Mouse (Mus musculus): ENCODE measurements around the gene A430005L14Rik.
"Not testable (repeated sequence)": the region's sequence is repeated elsewhere in the genome, so short reads cannot be mapped to it uniquely, and the experiment has no call there.

A430005L14Rik gene

DNA sequence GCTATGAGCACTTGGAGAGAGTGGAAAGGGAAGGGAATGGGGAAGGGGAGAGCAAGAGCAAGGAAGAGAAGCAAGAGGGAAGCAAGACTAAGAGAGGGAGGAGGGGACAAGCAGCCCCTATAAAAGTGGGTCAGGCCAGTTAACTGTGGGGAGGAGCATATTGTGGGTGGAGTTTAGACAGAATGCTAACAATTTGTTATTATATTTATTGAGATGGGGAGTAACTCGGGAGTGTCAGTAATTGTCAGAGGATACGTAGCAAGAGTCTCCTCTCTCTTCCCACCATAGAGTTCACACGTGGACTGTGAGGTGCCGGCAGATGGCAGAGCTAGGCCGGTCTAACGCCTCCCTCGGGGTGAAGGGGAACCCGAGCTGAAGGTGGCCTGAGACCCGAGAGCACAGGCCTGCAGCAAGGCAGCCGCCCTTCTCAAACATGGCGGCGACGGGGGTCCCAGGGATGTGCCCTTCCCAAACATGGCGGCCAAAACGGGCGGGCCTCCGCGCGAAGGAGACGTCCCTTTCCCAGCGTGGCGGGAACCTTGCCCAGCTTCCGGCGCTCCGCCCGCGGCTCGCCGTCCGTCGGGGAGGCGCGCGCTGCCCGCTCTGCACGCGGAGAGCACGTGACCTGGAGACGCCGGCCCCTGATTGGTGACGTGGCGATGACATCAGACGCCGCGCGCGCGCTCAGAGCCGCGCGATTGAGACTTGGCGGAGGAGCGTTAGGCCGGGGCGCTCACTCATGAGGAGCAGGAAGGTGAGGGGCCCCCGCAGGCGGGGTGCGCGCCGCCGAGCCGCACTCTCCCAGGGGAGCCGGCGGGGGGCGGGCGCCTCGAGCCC, at the start of gene A430005L14Rik:
Gene A430005L14Rik, plus strand, starts transcription at position 669 of the 837 bp plus-strand sequence.
- peak; percentile 98 to 99 for DNase-seq

DNA sequence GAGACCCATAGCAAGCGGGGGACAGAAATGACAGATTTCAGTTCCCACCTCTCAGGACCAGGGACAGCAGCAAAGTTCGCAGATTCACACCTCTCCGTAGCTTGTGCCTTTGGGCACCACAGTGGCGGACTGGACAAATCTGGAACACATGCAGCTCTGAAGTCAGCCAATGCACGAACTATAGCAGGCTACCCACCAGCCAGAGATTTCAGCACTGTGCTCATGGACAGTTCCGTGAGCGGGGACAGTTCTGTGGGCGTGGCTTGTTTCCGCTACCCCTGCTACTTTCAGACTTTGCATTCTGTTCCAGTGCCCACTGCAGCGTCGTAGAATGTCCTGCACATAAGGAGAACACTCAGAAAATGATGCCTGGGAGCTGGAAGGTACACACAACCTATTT, 49.5 kb upstream of the A430005L14Rik start:
- DNase-seq: no peak

DNA sequence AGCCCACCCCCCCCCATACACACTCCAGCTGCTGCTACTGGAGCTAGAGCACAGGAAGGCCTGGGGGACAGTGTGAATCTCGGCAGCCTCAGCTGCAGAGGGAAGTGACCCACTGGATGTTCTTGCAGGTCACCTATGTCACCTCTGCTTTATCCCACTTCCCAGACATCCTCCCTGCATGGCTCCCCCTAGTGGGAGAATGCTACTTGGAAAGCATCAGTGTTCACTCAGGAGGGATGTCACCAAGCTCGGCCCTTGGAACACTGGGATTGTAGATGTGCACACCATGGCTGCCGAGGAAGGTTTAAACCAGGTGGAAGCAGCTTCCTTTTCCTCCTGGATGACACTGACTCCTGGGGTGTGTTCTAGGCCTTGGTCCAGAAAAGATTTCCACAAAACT, 43.4 kb upstream of the A430005L14Rik start:
- DNase-seq: no peak

DNA sequence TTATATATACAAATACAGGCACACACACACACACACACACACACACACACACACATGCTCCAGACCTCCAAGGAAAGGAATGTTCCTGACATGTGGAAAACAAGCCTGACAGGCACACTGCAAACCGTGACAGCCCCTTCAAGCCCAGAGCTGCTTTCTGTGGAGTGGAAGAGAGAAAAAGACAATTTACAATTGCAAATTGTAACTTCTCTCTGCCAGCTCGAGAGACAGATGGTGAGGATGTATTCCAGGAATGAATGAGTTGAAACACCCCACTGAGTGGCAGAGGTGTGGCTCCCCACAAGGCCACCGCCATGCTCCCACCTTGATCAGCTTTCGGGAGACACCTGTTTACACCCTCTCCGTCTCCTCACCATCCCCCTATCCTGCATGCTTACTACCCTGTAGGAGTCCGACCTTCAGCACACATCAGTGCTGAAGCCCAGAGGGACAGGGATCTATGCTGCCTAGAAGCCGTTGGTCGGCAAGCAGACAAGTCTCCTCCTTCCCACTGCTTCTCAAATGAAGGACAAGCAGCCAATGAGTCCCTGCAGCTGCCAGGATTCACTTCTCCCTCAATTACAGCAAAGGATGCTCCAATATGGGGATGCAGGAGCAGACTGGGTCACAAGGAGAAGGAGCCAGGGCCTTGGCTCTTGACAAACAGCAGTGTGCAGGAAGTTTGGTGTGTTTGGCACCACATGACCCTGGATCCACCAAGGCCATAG, 39.1 kb upstream of the A430005L14Rik start:
- DNase-seq: no peak

DNA sequence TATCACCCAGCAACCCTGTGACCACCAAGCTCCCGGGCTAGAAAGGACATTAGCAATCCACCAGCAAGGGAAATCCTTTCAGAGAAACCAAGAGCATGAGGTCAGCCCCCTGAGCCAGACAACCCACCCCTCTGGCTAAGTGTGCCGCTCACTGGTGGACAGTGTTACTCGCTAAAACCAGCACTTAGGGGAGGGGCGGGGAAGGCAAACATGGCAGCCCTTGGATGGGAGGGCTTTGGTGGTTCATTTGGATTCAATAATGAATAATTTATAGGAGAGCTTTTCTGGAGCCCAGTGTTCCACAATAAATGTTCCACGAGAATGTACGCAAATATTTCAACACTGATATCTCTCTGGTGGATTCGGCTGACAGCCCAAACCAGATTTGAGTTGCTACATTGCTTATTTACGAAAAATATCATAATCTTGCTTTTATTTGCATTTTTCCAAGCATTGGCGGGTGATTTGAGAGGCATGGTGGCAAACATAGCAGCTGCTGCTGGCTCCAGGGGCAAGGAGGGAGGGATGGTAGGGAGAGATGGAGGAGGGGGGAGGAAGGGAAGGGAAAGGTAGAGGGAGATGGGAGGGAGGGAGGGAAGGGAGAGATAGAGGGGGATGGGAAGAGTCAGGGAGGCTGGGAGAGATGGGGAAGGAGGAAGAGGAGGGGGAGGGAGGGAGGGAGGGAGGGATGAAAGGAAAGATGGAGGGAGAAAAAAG, 36.4 kb upstream of the A430005L14Rik start:
- DNase-seq: no peak

DNA sequence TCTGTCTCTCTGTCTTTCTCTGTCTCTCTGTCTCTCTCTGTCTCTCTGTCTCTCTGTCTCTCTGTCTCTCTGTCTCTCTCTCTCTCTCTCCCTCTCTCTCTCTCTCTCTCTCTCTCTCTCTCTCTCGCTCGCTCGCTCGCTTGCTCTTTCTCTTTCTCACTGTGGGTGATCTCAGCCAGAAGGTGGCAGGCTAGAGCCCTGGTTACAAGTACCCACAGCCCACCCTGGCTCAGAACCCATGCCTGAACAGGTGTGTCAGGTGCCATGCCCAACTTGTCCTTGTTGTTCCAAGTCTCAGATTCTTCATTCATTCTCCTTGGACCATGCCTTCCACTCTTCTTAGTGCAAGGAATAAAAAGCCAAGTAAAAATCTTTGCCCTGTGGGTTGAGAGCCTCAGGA, 34.9 kb upstream of the A430005L14Rik start:
- not testable (repeated sequence) for DNase-seq

DNA sequence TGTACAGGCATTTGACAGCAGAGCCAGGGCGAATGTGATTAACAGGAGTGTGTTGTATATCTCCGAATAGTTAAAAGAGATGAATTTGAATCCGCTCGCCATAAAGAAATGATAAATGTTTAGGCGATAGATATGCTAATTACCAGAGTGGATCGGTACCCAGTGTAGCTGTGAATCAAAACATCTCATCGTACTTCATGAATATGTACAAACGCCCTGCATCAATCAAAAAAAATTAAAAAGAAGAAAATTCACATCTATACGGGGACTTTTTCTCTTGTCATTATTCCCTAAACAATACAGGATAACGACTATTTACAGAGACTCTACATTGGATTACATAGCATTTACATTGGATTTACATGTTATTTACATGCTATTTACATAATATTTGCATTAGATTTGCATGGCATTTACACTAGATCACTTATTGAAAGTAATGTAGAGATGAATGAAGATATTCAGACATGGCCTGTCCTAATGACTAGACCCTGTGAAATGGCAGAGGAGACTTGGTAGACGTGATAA, 28.2 kb upstream of the A430005L14Rik start:
- no peak for DNase-seq

DNA sequence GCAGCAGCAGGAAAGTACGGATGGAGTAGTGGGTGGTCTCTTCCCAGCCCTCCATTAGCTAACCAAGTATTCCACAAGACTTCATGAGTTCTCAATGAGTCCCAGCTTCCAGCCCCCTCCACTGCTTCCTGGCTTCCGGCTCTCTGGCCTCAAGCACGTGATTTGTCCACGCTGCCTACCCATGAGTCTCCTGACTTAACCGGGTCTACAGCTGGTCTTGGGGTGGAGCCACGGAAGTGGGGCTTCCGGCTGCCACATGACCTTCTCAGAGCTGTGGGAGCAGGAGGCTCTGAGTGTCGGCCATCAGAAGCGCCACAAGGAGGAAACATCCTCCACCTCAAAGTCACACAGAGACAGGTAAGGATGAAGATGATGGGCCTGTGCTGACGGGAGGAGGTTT, 27.6 kb upstream of the A430005L14Rik start:
- no peak for DNase-seq

DNA sequence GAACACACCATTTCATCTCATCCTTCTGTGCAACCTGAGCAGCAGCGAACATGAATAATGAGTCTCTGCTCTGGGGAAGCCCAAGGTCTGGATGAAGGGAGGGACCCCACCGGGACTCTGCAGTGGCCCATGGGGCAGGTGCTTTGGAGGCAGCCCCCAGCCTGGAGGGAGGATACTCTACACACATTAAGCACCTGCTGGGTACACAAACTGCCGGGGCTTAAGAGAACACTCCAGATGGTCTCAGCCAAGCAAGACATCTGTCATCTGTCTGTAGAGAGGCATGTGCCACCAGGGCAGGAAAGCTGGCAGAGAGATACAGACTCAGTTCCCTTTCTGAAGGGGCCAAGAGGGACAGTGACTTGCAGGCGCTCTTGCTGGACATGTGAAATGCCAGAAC, 27.1 kb upstream of the A430005L14Rik start:
- DNase-seq: peak; percentile 21 to 23

DNA sequence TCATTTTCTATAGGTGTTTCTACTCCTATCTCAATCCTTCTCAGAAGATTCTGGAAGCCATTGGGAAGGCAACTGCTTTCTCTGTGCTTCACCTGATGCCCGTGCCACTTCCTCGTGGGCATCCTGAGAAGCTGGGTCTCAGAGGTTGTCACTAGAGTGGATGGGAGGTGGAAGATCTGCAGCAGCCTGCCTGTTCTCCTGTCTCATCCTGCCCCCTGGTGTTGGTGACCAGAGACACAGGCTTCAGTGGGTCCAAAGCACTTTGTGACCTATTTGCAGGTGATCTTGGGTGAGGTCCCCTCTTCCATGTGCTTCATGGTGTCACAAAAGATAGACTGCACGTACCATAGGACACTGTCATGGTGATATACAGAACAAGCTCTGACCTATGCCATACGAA, 13.8 kb upstream of the A430005L14Rik start:
- peak; percentile 64 to 78 for DNase-seq

DNA sequence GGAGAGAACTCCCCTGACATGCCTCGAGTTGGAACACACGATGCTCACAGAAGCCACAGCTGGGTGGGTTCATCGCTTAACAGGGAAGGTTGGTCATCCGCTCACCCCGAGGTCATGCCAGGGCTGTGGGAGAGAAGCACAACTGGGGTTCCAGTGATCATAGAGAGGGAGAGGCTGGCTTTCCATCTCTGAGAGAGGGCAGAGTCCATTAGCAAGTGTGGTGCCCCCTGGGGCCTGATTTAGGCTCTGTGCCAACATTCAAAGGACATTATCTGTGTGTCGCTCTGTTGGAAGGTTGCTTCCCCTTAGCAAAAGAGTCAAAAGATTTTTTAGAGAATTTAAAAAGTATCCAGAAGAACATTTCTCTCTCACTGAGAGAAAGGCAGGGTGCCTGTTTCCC, 12.8 kb upstream of the A430005L14Rik start:
- DNase-seq: no peak

DNA sequence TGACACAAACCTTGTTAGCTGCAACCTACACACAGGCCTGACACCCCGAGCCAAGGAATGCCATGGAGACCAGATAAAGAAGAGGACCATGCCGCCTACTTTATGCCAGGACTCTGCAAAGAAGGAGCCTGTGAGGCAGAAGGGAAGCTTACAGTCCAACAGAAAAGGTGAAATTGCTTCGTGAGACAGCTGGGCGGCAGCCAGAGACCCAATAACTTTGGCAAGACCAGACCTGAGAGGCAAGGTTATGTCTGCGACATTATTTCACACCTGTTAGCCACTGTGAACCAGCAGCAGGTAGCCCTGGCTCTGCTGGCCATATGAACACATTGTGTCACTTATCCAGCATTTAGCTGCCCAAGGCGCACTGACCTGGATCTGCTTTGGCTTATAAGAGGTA, 11.3 kb upstream of the A430005L14Rik start:
- DNase-seq: no peak

DNA sequence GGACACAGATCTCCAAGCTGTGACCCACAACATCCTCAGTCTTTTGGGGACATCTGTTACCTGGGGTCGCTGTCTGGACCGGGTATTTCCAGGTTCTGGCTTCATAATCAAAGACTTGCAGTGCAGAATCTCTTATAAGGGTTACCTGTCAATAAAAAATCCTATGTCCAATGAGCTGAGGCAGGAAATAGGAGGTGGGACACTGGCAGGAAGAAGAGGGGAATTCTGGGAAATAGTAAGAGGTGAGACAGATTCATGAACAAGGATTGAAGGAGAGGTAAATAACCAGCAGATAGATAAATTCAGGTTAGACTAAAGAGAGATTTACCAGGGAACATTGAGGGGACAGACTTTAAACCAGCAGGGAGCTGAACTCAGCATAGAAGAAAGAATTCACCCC, 6.7 kb upstream of the A430005L14Rik start:
- DNase-seq: no peak

DNA sequence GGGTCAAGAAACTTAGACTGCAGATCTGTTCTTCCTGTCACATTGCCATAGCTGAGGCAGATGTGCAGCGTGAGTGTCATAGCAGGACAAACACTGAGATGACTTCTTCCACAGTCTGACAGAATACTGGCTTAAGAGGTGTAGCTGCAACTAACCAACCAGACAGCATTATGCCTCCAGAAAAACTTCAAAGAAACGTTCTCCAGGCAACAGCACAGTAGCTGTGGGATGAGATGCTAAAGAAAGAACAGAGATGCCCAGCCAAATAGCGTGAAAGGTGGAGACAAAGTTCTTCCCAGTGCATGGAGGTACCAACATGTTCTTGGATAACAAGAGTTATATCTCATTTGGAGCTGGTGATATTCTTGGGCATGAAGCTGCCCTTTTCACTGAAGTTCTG, 5.9 kb upstream of the A430005L14Rik start:
- no peak for DNase-seq

DNA sequence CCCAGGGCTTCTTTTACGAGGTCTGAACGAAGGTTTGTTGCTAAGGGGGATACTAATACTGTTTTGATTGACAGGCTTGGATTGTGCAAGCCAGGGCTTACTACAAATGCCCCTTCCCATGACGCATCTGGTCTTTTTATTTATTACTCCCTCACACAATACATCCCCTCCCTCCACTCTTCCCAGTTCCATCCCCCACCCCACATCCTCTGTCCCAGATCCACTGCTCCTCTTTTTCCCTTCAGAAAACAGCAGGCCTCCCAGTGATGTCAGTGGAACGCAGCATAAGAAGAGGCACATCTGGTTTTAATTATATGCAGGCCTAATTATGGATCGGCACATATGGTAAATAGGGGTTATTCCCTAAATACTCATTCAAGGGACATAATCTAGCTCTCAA, 5.3 kb upstream of the A430005L14Rik start:
- no peak for DNase-seq

DNA sequence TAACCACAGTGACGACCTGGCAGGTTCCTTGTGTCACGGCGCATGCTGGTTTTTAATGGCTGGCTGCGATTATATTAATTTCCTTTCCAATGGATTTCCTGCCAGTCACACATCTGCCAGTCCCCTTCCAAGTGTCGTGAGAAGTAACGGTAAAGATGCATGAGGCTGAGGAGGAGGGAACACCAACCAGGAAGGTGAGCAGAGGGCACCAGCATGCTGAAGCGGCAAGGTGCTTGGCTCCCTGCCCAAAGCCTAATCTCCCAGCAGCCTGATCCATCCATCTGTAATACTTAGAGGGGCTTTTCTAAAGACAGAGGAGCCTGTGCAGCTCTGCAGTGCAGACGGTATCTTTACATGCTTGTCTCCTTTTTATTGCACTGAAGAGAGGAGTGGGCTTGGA, 1.4 kb upstream of the A430005L14Rik start:
- peak; percentile 30 to 61 for DNase-seq

DNA sequence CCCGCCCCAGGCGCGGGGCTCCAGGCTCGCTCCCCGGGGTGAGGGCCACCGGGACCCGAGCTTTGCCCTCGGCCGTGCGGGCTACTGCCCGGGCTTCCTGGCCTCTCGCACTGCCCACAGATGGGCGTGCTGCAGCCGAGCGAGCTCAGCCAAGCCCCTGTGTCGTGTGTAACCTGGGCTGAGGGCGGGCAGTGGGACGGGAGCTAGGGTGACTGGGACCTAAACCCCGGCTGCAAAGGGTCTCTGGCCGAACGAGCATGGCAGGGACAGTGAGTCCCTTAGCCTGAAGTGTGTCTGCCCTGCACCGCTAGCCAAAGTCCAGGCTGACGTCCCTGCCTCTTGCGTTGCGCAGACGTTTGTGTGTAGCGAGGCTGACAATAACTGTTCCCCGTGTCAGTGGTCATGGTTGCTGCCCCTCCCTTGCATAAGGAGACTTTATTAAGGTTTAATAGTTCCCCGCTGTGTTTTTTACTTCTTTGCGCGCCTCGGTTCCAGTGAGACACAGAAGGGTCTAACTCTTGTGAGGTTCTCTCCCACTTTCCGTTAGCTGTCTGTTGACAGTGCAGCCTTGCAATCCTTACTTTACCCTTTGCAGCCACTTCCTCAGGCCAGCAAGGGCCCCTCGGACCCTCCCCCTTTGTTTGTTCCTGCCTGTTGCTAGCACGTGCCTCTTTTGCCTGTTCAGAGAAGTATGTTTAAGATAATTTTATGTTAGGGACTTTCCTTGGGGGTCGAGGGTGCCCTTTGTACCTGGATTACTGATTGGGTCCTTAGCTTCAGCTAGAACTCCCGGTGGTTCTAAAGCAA, 610 bp downstream of the A430005L14Rik start:
- DNase-seq: no peak

DNA sequence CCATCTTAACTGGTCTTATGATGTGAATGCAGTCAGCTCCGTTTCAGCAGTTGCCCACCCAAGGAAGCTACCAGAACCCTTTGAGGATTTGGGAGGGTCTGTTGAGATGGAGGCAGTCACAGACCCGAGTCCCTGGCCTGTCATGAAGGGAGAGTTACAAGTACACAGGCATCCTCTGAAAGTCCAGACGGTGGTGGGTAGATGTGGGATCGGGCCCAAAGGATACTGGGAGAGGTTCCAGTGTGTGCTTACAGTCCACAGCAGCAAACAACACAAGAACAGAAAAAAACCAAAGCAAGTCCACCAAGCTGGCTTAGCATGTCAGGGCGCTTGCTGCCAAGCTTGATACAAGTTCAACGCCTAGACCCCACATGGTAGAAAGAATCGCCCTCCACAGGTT, 5.6 kb downstream of the A430005L14Rik start:
- DNase-seq: no peak

DNA sequence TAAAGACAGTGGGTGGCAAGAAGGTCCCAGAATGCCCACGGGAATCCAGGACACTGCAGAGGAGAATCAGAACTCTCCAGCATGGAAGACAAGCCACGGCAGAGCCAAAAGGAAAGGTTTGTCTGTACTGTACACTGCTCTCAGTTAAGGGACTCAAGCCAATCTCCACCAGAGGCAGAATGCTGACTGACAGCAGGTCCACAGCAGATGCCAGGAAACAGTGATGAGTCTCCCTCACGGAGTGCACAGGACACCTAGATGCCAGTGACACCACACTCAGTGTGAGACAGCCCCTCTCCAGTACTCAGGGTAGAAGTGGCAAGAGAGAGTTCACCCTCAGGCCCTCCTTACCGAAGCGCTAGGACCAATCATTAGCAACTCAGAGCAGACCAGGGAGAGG, 9.6 kb downstream of the A430005L14Rik start:
- DNase-seq: peak; percentile 47 to 57

DNA sequence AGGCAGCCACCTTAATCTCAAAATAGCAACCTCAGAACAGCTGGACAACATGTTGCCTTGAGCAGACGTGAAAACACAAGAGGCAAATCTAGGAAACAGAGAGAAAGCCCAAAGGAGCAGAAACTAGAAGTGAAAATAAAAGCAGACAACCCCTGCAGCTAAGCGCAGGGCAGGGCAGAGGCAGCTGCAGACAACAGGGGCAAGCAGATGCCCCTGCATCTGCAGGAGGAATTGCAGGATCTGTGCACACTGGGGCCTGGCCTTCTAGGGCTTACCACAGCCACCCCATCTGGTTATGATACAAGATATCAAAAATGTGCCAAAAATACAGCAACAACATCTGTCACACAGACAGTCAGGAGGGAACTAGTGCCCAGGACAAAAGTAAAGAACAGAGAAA, 10.5 kb downstream of the A430005L14Rik start:
- DNase-seq: no peak

DNA sequence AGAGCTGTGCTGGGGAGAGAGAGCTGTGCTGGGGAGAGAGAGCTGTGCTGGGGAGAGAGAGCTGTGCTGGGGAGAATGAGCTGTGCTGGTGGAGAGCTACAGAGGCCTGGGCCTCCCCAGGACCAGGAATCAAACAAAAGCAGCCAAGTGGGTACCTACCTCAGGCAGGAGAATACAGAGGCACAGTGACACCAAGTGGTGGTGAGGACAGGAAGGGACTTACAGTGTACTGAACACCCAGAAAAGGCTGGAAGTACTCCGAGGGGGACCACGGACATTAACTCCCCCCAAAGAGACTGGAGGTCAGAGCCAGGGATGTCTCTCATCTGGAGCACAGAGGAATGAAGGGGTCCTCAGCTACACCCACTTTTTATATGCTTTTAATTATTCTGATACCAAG, 11.0 kb downstream of the A430005L14Rik start:
- no peak for DNase-seq
